Mouse (Mus musculus) urinary bladder, postnatal 25 days (tissue): Measurements from ENCODE around the gene Prss54.

Experiments used
- DNase-seq: peaks from one replicate; pipeline ENCODE4 v3.0.0; 2022; ENCODE audit warnings: low spot score

Prss54 gene

GRCm38 (mm10) chr8:95551577-95551976 is 24.6 kb downstream of the Prss54 start:
- DNase-seq = no peak

- no peak for DNase-seq
Observed at GRCm38 (mm10) chr8:95549871-95550829, 26.0 kb downstream of the Prss54 start.

- DNase-seq = no peak
Observed at GRCm38 (mm10) chr8:95547931-95548330, 28.2 kb downstream of the Prss54 start.

- DNase-seq = no peak
Observed at GRCm38 (mm10) chr8:95546986-95547385, 29.2 kb downstream of the Prss54 start.

GRCm38 (mm10) chr8:95545815-95546214 is 30.3 kb downstream of the Prss54 start:
- DNase-seq = no peak

- no peak for DNase-seq
Observed at GRCm38 (mm10) chr8:95543065-95543464, 33.1 kb downstream of the Prss54 start.

- no peak for DNase-seq
Observed at GRCm38 (mm10) chr8:95542191-95542590, 33.9 kb downstream of the Prss54 start.

- no peak for DNase-seq
Observed at GRCm38 (mm10) chr8:95539487-95539886, 36.7 kb downstream of the Prss54 start.

GRCm38 (mm10) chr8:95533584-95534387 is 42.4 kb downstream of the Prss54 start, which contains the start of gene Ccdc113:
Gene Ccdc113 (plus strand): TSS chr8:95534085.
- peak; percentile 39 for DNase-seq

- DNase-seq = no peak
Observed at GRCm38 (mm10) chr8:95532206-95532605, 43.9 kb downstream of the Prss54 start.

GRCm38 (mm10) chr8:95528750-95529310 is 47.3 kb downstream of the Prss54 start:
- DNase-seq = no peak

GRCm38 (mm10) chr8:95528194-95528593 is 47.9 kb downstream of the Prss54 start:
- DNase-seq = no peak

- no peak for DNase-seq
Observed at GRCm38 (mm10) chr8:95523991-95524390, 52.1 kb downstream of the Prss54 start.

- no peak for DNase-seq
Observed at GRCm38 (mm10) chr8:95516928-95517327, 59.2 kb downstream of the Prss54 start.

GRCm38 (mm10) chr8:95513219-95513618 is 62.9 kb downstream of the Prss54 start:
- peak; percentile 23 for DNase-seq

GRCm38 (mm10) chr8:95512257-95512656 is 63.9 kb downstream of the Prss54 start:
- DNase-seq = no peak
